Mouse (Mus musculus): ENCODE measurements around the gene Tph1. TPM values are rescaled to one million over a fixed set of nuclear protein-coding genes. Genes with fewer than 3 reads are reported as not detected.

Tph1 gene
- polyA plus RNA-seq (2014; fragmentation: Nextera tagmentation; extraction: Ambion mirVana), result 0.29 and 0.66 TPM in 2 replicates

GRCm38 (mm10) chr7:46672160-46672672 is at the start of gene Tph1:
TSS of gene Tph1 (minus strand) at chr7:46672537.
- no peaks in the 10 kb centered on the region; the same call in 1 of the 2 replicates for H3K4me1 ChIP-seq (ENCODE audit: control insufficient read depth, insufficient read depth, low read length)
- H3K27me3 ChIP-seq (ENCODE audit: control insufficient read depth, insufficient read depth, low read length), result no peaks in the 10 kb centered on the region
- H3K9me3 ChIP-seq (replicated peaks; ENCODE audit: control insufficient read depth, low read length), result no peaks in the 10 kb centered on the region
- H3K4me3 ChIP-seq (ENCODE audit: low read depth, low read length), result no peak within 1 kb of the TSS
- H3K4me2 ChIP-seq (ENCODE audit: low read depth, low read length), result no peak within 1 kb of the TSS
- no peak for DNase-seq (ENCODE audit: low spot score)
- no peaks in the 10 kb centered on the region for H3K36me3 ChIP-seq (replicated peaks; ENCODE audit: control insufficient read depth, insufficient read depth, low read depth, low read length)
- H3K9ac ChIP-seq (replicated peaks; ENCODE audit: low read length), result no peak within 1 kb of the TSS
- no peak within 1 kb of the TSS for H3K27ac ChIP-seq (replicated peaks; ENCODE audit: low read depth, low read length)
- 52% methylated on average over 10 of the region's 10 CpGs for WGBS
- no peak for ATAC-seq (replicated peaks; ENCODE audit: insufficient number of reproducible peaks, low FRiP score, low TSS enrichment, low read depth)

- Histone ChIP-seq H3K9me3 (replicated peaks; ENCODE audit: control insufficient read depth, low read length) (no peaks in the 10 kb centered on the region), H3K27ac (replicated peaks; ENCODE audit: low read depth, low read length) (no peak overlapping the region), H3K4me3 (ENCODE audit: low read depth, low read length) (no peak overlapping the region), H3K4me1 (ENCODE audit: control insufficient read depth, insufficient read depth, low read length) (no peaks in the 10 kb centered on the region), H3K36me3 (replicated peaks; ENCODE audit: control insufficient read depth, insufficient read depth, low read depth, low read length) (no peaks in the 10 kb centered on the region), H3K4me2 (ENCODE audit: low read depth, low read length) (no peak overlapping the region), H3K27me3 (ENCODE audit: control insufficient read depth, insufficient read depth, low read length) (no peaks in the 10 kb centered on the region), H3K9ac (replicated peaks; ENCODE audit: low read length) (no peak overlapping the region)
- ATAC-seq (replicated peaks; ENCODE audit: insufficient number of reproducible peaks, low FRiP score, low TSS enrichment, low read depth), result no peak
- 76% methylated on average over 9 of the region's 9 CpGs for WGBS
- DNase-seq (ENCODE audit: low spot score), result no peak
Observed at GRCm38 (mm10) chr7:46720460-46720859, 48.1 kb upstream of the Tph1 start.

GRCm38 (mm10) chr7:46719526-46719925 is 47.2 kb upstream of the Tph1 start:
- no peaks in the 10 kb centered on the region for H3K27me3 ChIP-seq (ENCODE audit: control insufficient read depth, insufficient read depth, low read length)
- 84% methylated on average over 7 of the region's 7 CpGs for WGBS
- no peaks in the 10 kb centered on the region for H3K36me3 ChIP-seq (replicated peaks; ENCODE audit: control insufficient read depth, insufficient read depth, low read depth, low read length)
- H3K4me2 ChIP-seq (ENCODE audit: low read depth, low read length), result no peak overlapping the region
- no peak for DNase-seq (ENCODE audit: low spot score)
- ATAC-seq (replicated peaks; ENCODE audit: insufficient number of reproducible peaks, low FRiP score, low TSS enrichment, low read depth), result no peak
- no peak overlapping the region for H3K9ac ChIP-seq (replicated peaks; ENCODE audit: low read length)
- H3K4me3 ChIP-seq (ENCODE audit: low read depth, low read length), result no peak overlapping the region
- H3K9me3 ChIP-seq (replicated peaks; ENCODE audit: control insufficient read depth, low read length), result no peaks in the 10 kb centered on the region
- H3K4me1 ChIP-seq (ENCODE audit: control insufficient read depth, insufficient read depth, low read length), result no peaks in the 10 kb centered on the region
- H3K27ac ChIP-seq (replicated peaks; ENCODE audit: low read depth, low read length), result no peak overlapping the region

GRCm38 (mm10) chr7:46718591-46719270 is 46.4 kb upstream of the Tph1 start:
- ATAC-seq (replicated peaks; ENCODE audit: insufficient number of reproducible peaks, low FRiP score, low TSS enrichment, low read depth) (no peak), DNase-seq (ENCODE audit: low spot score) (no peak)
- WGBS, result 80% methylated on average over 7 of the region's 7 CpGs
- Histone ChIP-seq H3K27me3 (ENCODE audit: control insufficient read depth, insufficient read depth, low read length) (no peaks in the 10 kb centered on the region), H3K9me3 (replicated peaks; ENCODE audit: control insufficient read depth, low read length) (no peaks in the 10 kb centered on the region), H3K4me1 (ENCODE audit: control insufficient read depth, insufficient read depth, low read length) (no peaks in the 10 kb centered on the region), H3K4me3 (ENCODE audit: low read depth, low read length) (no peak overlapping the region), H3K9ac (replicated peaks; ENCODE audit: low read length) (no peak overlapping the region), H3K27ac (replicated peaks; ENCODE audit: low read depth, low read length) (no peak overlapping the region), H3K4me2 (ENCODE audit: low read depth, low read length) (no peak overlapping the region), H3K36me3 (replicated peaks; ENCODE audit: control insufficient read depth, insufficient read depth, low read depth, low read length) (no peaks in the 10 kb centered on the region)

- no peak for ATAC-seq (replicated peaks; ENCODE audit: insufficient number of reproducible peaks, low FRiP score, low TSS enrichment, low read depth)
- WGBS, result 62% methylated on average over 5 of the region's 5 CpGs
Observed at GRCm38 (mm10) chr7:46716897-46717296, 44.6 kb upstream of the Tph1 start.

GRCm38 (mm10) chr7:46715600-46715999 is 43.3 kb upstream of the Tph1 start, which contains the start of gene Saa3:
TSS of gene Saa3 (minus strand) at chr7:46715700.
- Histone ChIP-seq H3K27me3 (ENCODE audit: control insufficient read depth, insufficient read depth, low read length) (no peaks in the 10 kb centered on the region), H3K27ac (replicated peaks; ENCODE audit: low read depth, low read length) (no peak within 1 kb of the TSS), H3K4me1 (ENCODE audit: control insufficient read depth, insufficient read depth, low read length) (no peaks in the 10 kb centered on the region), H3K4me2 (ENCODE audit: low read depth, low read length) (no peak within 1 kb of the TSS), H3K36me3 (replicated peaks; ENCODE audit: control insufficient read depth, insufficient read depth, low read depth, low read length) (no peaks in the 10 kb centered on the region), H3K9me3 (replicated peaks; ENCODE audit: control insufficient read depth, low read length) (no peaks in the 10 kb centered on the region), H3K4me3 (ENCODE audit: low read depth, low read length) (no peak within 1 kb of the TSS), H3K9ac (replicated peaks; ENCODE audit: low read length) (no peak within 1 kb of the TSS)
- DNase-seq (ENCODE audit: low spot score) (no peak), ATAC-seq (replicated peaks; ENCODE audit: insufficient number of reproducible peaks, low FRiP score, low TSS enrichment, low read depth) (no peak)
- 84% methylated on average over 5 of the region's 5 CpGs for WGBS

More at GRCm38 (mm10) chr7:46716897-46717296, 44.6 kb upstream of the Tph1 start:
- Histone ChIP-seq H3K4me1 (ENCODE audit: control insufficient read depth, insufficient read depth, low read length) (no peaks in the 10 kb centered on the region), H3K36me3 (replicated peaks; ENCODE audit: control insufficient read depth, insufficient read depth, low read depth, low read length) (no peaks in the 10 kb centered on the region), H3K4me2 (ENCODE audit: low read depth, low read length) (no peak overlapping the region), H3K27me3 (ENCODE audit: control insufficient read depth, insufficient read depth, low read length) (no peaks in the 10 kb centered on the region), H3K9ac (replicated peaks; ENCODE audit: low read length) (no peak overlapping the region), H3K4me3 (ENCODE audit: low read depth, low read length) (no peak overlapping the region), H3K9me3 (replicated peaks; ENCODE audit: control insufficient read depth, low read length) (no peaks in the 10 kb centered on the region), H3K27ac (replicated peaks; ENCODE audit: low read depth, low read length) (no peak overlapping the region)
- no peak for DNase-seq (ENCODE audit: low spot score)

GRCm38 (mm10) chr7:46714518-46714917 is 42.2 kb upstream of the Tph1 start:
- peak; percentile 75 for DNase-seq (ENCODE audit: low spot score)
- H3K27me3 ChIP-seq (ENCODE audit: control insufficient read depth, insufficient read depth, low read length), result no peaks in the 10 kb centered on the region
- no peaks in the 10 kb centered on the region for H3K36me3 ChIP-seq (replicated peaks; ENCODE audit: control insufficient read depth, insufficient read depth, low read depth, low read length)
- H3K27ac ChIP-seq (replicated peaks; ENCODE audit: low read depth, low read length), result no peak overlapping the region
- WGBS, result 32% methylated on average over 6 of the region's 6 CpGs
- no peak for ATAC-seq (replicated peaks; ENCODE audit: insufficient number of reproducible peaks, low FRiP score, low TSS enrichment, low read depth)
- H3K9ac ChIP-seq (replicated peaks; ENCODE audit: low read length), result no peak overlapping the region
- H3K4me3 ChIP-seq (ENCODE audit: low read depth, low read length), result no peak overlapping the region
- H3K4me2 ChIP-seq (ENCODE audit: low read depth, low read length), result no peak overlapping the region
- H3K4me1 ChIP-seq (ENCODE audit: control insufficient read depth, insufficient read depth, low read length), result no peaks in the 10 kb centered on the region
- H3K9me3 ChIP-seq (replicated peaks; ENCODE audit: control insufficient read depth, low read length), result no peaks in the 10 kb centered on the region

- ATAC-seq (replicated peaks; ENCODE audit: insufficient number of reproducible peaks, low FRiP score, low TSS enrichment, low read depth) (no peak), DNase-seq (ENCODE audit: low spot score) (no peak)
- Histone ChIP-seq H3K27me3 (ENCODE audit: control insufficient read depth, insufficient read depth, low read length) (no peaks in the 10 kb centered on the region), H3K4me3 (ENCODE audit: low read depth, low read length) (no peak overlapping the region), H3K36me3 (replicated peaks; ENCODE audit: control insufficient read depth, insufficient read depth, low read depth, low read length) (no peaks in the 10 kb centered on the region), H3K9me3 (replicated peaks; ENCODE audit: control insufficient read depth, low read length) (no peaks in the 10 kb centered on the region), H3K4me2 (ENCODE audit: low read depth, low read length) (no peak overlapping the region), H3K9ac (replicated peaks; ENCODE audit: low read length) (no peak overlapping the region), H3K27ac (replicated peaks; ENCODE audit: low read depth, low read length) (no peak overlapping the region), H3K4me1 (ENCODE audit: control insufficient read depth, insufficient read depth, low read length) (no peaks in the 10 kb centered on the region)
- WGBS, result 67% methylated on average over 6 of the region's 6 CpGs
Observed at GRCm38 (mm10) chr7:46712250-46712649, 39.9 kb upstream of the Tph1 start.
